Mouse (Mus musculus) A20 (cell line): ENCODE data around the gene Syt2.

Experiments
- DNase-seq: peaks from one replicate; pipeline ENCODE4 v3.0.0-alpha.2; 2011; ENCODE audit warnings: low read depth, low spot score

Gene Syt2

DNA sequence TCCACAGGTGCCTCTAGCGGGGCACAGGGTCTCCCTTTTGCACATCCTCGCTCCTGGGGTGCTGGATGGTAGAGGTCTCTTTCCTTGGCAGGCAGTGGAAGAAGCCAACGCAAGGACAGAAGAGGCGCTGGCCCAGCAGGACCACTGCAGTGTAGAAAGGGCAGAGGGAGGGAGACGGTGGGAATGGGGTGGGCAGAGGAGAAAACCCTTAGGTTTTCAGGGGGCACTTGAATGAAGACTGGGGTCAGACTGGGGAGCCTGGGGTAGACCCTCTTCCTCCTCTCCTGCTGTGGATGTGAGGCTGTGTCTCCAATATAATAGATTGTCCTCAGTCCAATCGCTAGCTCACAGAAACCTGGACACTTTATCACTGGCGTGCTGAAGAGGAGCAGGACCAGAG, 1.1 kb downstream of the Syt2 start:
- DNase-seq, result no peak

DNA sequence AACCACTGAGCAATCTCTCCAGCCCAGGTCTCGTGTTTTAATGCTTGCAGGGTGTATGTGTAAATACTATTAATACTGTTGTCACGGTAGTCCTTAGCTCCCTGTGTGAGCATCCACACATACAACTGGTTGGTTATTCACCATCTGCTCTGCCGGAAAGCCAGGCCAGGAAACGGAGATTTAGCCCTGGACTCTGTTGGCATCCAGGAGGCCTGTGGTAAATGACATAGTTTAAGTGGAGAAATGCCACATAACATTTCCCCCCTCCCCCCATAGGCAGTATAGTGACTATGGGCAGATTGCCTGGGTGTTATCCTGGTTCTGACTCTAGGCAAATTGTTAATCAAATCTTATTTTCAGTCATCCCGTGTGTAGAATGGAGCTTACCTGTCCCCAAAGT, 4.3 kb downstream of the Syt2 start:
- DNase-seq, result no peak

DNA sequence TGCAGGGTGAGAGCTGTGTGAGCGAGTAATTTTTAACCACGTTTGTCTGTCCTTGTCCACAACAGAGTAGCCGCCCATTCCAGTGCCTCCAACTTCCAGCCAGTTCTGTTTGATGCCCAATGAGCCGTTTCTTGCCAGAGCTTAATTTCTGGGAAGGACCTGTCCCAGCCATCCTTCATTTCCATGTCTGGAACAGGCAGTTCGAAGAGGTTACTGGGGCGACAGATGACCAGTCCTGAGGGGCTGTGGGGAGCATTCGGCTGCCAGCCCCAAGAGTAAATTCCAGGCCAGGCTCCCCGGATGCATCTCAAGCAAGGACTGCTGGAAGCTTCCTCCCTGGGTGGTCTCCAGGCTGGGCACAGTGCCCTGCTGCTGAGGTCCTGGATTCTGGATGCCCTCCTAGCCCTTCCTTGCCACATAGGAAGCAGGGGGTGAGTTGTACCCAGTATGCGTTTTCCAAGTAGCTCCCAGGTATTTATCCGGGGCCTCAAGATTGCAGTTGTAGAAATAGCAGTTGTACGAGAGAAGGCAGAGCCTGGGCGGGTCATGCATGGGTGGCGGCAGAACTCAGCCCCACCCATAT, 4.9 kb downstream of the Syt2 start:
- peak; percentile 61 for DNase-seq

DNA sequence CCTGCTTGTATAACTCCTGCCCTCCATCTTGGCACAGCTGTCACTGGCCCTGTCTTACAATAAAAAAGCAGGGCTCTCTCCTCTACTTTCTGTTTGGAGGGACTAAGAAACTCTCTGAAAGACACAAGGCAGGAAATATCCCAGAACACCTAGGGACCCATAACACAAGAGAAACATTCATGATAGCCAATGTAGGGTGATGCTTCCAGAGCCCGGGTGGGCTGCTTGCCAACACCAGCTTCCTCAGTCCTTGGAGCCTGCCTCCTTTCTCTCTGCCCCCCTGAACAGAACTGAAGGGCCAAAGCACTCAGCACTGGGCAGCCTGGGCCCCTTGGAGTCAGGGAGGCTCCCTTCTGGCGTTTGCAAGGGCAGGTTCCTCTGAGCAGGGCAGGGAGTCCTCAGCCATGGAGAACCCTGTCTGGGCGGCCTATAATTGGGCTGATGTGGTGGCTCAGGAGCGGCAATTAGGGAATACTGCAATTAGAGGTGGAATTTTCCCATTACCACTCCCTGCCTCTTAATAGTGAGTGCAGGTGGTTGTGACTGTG, 5.4 kb downstream of the Syt2 start:
- no peak for DNase-seq

DNA sequence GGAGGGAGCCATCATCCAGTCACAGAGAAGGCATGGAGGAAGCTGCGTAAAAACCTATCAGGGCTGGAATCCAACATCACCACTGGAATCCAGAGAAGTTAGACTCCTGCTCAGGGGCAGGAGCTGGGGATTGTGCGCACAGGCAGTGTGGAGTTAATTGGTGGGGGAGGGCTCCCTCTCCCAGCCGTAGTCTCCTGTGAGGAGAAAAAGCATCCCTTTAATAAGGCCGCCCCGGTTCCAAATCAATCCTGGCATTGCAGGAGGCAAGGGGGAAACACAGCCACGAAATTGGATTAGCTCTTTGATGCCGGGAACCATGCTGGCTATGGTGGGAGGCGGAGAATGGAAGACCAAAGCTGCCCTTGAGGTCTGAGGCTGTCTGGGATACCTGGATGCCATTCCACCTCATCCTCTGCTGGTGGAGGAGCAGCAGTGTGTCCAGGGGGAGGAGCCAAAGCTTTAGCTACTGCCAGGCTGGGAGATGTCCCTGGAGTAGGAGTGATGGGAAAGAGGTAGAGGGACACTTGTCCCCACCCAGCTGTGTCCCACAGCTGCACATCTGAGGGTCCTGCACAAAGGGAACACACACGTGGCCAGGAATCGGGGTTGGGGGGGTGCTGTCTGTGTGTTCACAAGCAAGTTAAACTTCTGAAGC, 7.3 kb downstream of the Syt2 start:
- no peak for DNase-seq

DNA sequence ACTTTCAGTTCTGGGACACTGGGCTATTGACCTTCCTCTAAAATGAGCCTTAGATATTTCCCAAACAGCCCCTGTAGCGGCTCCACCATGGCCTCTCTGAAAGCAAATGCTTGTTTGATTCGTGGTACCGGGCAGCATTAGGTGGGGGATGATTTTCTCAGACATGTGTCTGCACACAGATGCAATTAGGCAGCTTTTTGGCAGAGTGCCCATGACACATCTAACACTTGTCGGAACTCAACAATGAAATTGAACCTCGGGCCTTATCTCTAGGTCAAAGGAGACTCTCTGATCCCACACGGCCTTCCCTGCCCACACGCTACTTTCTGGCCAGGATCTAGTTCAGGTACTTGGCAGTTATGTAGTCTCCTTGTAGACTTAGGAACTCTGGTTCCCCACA, 12.4 kb downstream of the Syt2 start:
- no peak for DNase-seq

DNA sequence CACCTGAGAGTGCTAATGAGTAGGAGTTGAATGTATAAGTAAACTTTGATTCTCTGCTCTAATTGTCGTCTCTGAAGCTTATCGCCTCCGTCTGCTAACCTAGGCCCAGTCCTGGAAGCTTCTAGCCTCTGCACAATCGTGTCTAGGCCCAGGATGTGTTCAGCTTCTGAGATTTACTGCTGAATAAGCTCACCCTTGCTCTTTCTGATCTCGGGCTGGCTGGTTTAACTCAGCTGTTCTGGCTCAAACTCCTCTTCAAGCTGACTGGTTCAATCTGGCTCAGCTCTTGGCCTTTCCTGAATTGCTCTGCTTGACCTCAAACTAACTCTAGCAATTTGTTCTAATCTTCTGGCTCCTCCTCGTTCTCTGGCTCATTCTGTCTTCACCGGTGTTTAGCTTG, 13.7 kb downstream of the Syt2 start:
- DNase-seq, result no peak

DNA sequence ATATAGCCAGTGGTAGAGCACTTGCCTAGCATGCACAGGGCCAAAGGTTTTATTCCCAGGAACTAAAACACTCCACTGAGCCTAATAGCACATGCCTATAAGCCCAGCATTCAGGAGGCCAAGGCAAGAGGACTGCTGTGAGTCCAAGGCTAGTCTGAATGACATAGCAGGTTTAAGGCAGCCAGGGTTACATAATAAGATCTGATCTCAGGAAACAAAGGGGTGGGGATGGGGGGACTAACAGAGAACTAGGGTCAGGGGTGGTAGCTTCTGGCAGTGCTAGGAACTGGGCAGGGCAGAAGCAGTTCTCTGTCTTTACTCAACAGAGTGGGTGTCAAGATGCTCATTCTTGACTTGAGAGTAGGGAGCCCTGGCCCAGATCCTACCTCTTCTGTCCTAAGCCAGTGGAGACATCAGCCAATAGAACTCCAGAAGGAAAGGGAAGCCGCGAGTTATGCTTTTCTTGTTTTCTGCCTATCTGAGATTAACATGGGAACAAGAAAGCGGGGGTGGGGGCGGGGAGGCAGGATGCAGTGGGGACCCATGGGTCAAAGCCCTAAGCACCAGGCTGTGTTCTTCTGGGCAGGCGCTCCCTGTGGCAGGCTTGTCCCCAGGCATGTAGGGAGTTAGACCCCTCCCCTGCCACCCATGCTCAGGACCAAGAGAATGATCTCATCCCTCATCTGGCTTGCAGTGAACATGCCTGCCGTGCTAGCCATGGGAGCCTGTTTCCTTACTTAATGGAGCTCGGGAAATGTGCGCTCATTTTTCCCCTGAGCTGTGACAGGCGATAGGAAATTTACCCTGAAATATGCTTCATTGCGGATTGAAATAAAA, 25.0 kb downstream of the Syt2 start:
- DNase-seq, result no peak

DNA sequence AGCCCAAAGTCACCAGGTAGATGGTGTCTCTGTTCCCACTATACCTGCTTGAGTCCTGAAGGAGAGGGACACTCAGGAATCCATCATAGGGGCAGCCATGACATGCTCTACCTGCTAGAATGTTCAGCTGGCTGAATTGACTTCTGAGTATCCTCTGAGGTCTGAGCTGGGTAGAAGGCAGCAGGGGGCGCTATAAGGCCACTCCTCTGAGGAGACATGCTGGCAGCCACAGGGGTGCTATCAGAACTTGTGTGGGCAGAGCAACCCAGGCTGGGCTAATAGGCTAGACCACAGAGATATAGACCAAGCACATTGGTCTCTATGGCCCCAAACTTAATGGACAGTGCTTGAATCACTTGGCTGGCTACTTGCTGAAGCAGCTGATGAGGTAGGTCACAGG, 27.8 kb downstream of the Syt2 start:
- DNase-seq, result peak; percentile 49

DNA sequence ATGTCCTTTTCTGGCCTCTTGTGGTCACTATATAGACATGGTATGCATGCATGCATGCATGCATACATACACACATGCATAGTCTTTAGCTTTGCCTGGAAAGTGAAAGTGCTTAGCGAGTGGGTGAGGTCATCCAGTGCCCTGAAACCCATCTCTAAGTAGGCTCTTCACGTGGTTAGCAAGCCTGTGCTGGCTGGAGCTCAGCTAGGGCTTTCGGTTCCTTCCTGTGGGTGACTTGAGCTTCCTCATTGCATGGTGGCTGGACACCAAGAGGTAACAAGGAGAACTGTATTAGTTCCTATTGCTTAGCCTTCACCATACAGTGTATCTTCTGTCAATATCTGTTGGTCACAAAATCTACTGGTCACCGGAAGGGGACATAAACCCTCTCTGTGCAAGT, 33.0 kb downstream of the Syt2 start:
- DNase-seq, result peak; percentile 89

DNA sequence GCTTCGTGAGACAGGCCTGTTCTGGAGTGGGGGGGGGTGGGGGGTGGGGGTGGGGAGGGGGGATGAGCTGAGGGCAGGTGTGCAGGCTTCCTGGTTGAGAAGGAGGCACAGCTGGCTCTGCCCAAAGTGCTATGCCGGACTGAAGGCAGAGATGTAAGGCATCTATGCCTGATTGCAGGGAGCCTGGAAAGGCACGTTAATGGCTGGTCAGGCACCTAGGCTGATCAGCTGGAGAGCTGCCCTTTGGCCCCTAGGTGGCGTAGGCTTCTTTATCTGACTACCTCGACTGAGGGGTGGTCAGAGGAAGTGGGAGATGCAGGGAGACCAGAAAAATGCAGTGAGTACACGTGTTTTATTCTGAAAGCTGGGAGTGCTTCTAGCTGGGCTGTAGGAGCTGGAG, 34.1 kb downstream of the Syt2 start:
- DNase-seq, result peak; percentile 19

DNA sequence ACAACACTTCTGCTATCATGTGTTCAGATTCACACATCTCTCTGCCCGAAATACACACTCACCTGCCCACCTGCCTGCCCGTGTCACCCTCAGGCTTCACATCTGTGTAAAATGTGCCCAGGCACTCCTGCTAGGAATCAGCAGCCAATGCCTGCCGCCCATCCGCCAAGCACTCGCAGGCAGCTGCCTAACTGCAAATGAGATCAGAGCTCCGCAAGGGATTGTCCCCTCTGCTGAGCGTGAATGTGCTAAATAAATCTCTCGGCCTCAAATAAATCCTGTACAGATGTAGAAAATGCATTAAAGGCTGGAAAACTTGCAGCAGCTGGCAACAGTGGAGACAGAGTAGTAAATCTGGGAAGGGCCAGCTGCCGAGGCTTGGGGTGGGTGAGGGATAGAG, 36.0 kb downstream of the Syt2 start:
- no peak for DNase-seq

DNA sequence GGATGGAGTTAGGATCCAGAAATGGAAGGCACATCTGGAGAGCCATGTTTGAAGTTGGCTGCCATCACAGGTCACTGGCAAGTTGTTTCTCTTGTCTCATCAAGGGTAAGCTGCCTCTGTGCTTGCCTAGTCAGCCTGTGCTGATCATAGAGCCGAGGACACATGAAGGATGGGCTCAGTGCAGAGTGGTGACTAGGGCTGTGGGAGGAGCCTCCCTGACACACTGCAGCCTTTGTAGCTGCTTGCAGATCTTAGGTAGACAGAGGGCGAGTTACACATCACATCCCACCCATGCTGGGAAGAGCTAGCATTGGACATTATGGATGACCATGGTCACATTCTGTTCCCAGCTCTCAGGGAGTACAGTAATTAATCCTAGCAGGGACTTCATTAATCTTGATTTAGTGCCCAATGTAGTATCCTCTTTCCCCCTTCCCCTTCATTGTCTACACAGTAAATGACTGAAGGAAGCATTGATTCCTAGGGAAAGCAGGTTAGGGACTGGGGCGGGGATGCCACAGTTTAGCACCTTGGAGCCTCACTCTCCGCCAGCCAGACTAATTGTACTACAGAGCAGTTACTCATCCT, 40.5 kb downstream of the Syt2 start:
- no peak for DNase-seq

DNA sequence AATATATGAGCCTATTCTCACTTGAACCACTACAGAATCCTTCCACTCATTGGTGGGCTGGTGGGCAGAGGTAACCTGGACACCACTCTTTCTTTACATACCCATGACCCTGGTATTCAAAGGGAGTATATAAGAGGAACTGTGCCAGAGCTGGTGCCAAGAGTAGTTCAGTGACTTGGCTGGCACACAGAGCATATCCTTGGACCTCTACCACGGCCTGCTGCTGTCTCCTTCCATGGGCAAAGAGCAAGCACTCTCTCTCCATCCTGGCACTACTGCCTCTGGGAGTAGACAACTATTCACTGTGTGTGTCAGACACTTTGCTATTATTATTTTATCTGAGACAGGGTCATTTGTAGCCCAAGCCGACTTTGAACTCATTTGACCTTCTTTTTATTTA, 49.8 kb downstream of the Syt2 start:
- DNase-seq, result no peak

DNA sequence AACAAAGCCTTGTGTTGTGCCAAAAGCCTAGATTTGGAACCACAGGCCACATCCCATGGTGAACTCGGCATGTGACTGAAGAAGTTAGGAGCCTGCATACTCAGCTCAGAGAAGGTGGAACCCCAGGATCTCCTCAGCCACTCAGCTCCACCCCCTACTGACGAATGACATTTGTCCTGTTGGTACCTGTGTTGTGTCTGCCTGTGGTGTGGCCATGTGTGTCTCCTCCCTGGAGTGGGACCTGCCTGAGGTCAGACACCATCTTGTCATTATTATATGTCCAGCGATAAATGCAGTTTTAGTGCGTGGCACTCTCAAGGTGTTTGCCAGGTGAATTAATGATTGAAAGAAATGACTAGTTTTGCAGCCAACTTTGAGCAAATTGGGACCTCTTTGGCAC, 50.6 kb downstream of the Syt2 start:
- no peak for DNase-seq

DNA sequence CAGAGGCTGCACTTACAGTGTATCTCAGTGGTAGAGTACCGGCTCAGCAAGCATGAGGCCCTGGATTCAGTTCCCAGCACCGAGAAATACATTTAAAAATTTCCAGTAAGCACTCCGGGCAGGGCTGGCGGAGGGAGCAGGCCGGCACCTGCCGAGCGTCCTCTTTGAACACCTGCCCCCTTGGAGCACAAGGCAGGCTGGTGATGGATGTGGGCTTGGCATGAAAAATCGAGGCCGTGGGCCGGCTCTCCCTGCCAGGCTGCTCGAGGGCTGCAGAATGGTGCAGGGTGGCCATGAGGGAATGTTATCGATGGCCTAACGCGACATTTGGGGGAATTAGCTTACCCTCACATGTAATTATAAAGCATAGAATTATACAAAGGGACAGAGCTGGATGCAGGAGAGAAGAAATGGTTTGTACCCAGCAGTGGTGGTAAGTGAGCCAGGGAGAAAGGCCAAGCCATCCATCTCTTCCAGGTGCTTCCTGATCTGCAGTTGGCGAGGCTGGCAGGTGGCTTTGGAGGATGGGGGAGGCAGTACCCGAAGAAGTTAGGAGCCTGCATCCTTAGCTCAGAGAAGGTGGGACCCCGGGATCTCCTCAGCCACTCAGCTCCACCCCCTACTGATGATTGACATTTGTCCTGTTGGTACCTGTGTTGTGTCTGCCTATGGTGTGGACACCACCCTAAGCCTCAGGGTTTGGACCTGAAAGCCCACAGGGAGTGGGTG, 51.2 kb downstream of the Syt2 start:
- no peak for DNase-seq

DNA sequence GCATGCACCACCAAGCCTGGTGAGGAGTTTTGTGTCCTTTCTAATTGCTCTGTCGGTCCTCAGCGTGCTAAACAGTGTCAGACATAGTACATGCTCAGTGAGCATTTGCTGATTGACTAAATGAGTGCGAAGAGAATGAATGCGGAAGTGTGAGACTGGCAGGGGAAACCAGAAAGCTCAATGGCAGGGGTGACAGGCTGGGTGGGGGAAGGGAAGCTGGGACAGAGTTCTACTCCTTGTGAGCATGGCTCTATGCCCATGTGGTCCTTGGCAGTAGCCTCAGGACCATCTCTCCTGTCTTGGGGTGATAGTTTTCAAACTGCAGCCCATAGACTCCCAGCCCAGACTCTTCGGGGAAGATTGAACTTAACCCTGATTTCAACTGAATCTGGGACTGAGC, 52.0 kb downstream of the Syt2 start:
- peak; percentile 44 for DNase-seq

DNA sequence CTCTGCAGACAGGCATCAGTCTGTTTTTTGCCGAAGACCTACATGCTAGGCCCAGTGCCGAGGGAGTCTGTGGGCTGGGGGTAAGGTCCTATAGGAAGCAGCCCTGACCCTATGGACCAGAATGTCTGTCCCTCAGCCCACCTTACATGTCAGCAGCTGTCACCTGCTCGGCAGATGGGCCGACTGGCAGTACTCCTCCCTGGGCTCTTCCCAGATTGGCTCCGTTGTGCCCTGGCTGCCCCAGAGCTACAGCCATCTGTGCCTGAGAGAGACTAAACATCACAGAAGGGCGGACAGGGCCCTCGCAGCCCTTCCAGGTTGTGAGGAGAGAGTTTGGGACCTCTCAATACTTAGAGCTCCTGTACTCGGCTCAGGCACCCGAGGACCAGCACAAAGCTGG, 52.9 kb downstream of the Syt2 start:
- DNase-seq, result no peak

DNA sequence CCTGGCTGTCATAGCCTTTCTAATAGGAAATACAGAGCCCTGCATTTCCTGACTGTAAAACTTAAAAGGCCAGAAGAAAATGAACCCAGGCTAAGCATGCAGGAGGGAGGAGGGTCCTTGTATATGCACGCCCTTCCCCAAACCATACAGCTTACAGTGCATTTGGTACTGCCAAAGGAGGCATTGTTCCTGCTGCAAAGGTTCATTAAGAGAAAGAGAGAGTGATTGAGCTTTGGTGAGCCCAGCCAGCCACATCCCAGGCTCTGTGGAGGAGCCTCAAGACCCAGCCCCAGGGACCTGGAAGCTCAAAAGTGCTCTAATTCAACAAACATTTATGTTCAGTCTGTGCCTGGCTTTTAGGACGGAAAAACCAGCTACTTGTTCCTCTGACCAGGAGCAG, 53.7 kb downstream of the Syt2 start:
- no peak for DNase-seq

DNA sequence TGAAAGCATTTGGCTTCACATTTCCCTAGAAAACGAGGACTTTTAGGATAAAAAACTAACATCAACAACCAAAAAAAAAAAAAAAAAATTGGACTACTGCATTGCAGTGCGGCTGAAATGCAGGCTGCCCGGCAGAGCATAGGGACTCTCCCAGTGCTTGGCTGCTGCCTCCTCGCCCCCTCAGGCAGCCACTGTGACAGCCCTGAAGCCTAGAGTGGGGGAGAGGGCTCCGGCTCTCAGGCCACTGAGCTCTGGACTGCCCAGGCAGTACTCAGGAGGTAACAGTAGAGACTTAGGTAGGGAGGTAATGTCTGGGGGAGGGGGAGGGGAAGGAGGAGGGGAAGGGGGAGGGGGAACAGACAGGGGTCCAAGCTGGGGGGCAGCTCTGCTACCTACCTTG, 54.2 kb downstream of the Syt2 start:
- DNase-seq, result no peak

DNA sequence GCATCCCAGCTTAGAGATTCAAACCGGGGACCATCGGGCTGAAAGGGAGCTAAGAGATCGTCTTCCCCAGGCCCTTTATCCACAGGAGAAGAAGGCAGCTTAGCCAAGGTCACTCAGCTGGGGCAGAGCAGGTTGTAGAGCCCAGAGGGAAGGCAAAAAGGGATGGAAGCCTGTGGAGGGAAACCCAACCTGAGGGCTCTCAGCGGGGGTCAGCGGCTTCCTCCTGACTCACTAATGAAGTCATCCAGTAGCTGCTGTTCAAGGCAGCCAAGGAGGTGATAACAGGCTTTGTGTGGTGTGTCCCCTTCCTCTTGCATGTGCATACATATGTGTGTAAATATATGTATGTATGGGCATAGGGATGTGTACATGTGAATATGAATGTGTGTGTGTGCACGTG, 54.7 kb downstream of the Syt2 start:
- no peak for DNase-seq

DNA sequence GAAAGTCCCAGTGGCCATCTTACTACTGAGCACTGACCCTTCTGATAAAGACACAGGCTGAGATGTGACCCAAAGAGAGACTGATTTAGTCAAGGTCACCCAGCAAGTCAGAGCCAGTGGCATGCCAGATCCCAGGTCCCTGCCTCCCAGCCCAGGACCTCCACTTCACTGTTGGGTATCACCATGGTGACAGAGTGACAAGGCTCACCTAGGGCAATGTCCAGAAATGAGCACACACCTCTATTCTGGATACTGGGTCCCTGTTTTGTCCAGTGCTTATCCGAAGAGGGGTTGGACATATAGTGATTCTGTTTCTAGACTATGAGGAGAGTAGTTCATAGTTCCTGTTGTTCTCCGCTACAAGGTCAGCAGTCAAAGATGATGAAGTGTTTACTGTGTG, 56.8 kb downstream of the Syt2 start:
- DNase-seq, result no peak
